Mouse (Mus musculus) limb, embryonic 12.5 days (tissue): ENCODE measurements around the gene Gm10188. TPM values are rescaled to one million over a fixed set of nuclear protein-coding genes. Genes with fewer than 3 reads are reported as not detected.

Source experiments
- ATAC-seq: fragments of 200-750 bp; cut with Nextera tagmentation; 2 replicates; pipeline ENCODE4 v1.8.0; 2017; ENCODE audit warnings: low read depth, moderate TSS enrichment; ENCODE audit not compliant: insufficient number of reproducible peaks, insufficient read depth, low FRiP score, low TSS enrichment
- H3K27ac ChIP-seq: fragments of 300-500 bp; sonication (generic); 2 replicates; pipeline ENCODE4 v1.5.1; 2016; ENCODE audit warnings: mild to moderate bottlenecking, moderate library complexity
- H3K27me3 ChIP-seq: fragments of 300-500 bp; sonication (generic); 2 replicates; pipeline ENCODE4 v1.6.1; 2016; ENCODE audit warnings: mild to moderate bottlenecking, moderate library complexity
- H3K36me3 ChIP-seq: fragments of 300-500 bp; sonication (generic); 2 replicates; pipeline ENCODE4 v1.6.1; 2016; ENCODE audit warnings: mild to moderate bottlenecking, moderate library complexity
- H3K4me1 ChIP-seq: fragments of 300-500 bp; sonication (generic); replicated peaks from 2 replicates; pipeline ENCODE4 v1.6.1; 2016
- H3K4me2 ChIP-seq: fragments of 300-500 bp; sonication (generic); 2 replicates; pipeline ENCODE4 v1.6.1; 2016; ENCODE audit warnings: mild to moderate bottlenecking, moderate library complexity
- H3K4me3 ChIP-seq: fragments of 300-500 bp; sonication (generic); replicated peaks from 2 replicates; pipeline ENCODE4 v1.5.1; 2016; ENCODE audit warnings: mild to moderate bottlenecking
- H3K9ac ChIP-seq: fragments of 300-500 bp; sonication (generic); replicated peaks from 2 replicates; pipeline ENCODE4 v1.6.1; 2016; ENCODE audit warnings: mild to moderate bottlenecking, moderate library complexity
- H3K9me3 ChIP-seq: fragments of 300-500 bp; sonication (generic); 2 replicates; pipeline ENCODE4 v1.6.1; 2016; ENCODE audit warnings: mild to moderate bottlenecking, moderate library complexity
- whole genome bisulfite sequencing: fragments of 180-500 bp; shearing (Covaris S2); methylation state at CpG from one replicate; pipeline ENCODE4 v1.1.7; 2016; 5-methylcytosine and 5-hydroxymethylcytosine counted together
- polyA plus RNA-seq: library from polyadenylated mRNA; unstranded; fragments of >200 nt; fragmentation: Nextera tagmentation; extraction: Ambion mirVana; gene quantifications from 2 replicates; pipeline ENCODE4 v1.2.1, GENCODE M21; 2016

The Gm10188 gene
- polyA plus RNA-seq, 1 experiment from 2014 or later, result not detected

DNA sequence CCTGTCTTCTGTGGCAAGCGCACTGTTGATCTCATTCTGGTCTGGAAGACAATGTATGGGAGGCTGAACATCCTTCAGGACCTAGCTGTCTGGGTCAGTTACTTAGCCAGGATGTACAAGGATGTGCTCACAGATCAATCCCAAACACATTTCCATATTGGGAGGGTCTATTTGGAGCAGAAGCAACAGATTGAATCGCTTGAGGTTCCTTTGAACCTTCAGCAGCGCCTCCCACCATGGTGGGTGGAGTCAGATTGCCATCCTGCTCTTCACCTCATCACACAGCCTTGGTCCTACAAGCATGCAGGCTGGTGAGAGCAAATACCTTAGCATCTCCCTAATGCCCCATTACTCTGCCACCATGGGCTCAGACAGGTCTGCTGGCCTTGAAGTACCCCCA lies 35.8 kb downstream of the Gm10188 start:
- no peak for ATAC-seq
- Histone ChIP-seq H3K4me1 (peaks cover 69% of the 10 kb centered on the region), H3K27ac (no peak overlapping the region), H3K36me3 (no peaks in the 10 kb centered on the region), H3K27me3 (peaks cover 80% of the 10 kb centered on the region), H3K4me3 (no peak overlapping the region), H3K9ac (no peak overlapping the region), H3K4me2 (no peak overlapping the region), H3K9me3 (no peaks in the 10 kb centered on the region)
- WGBS, result 64% methylated on average over 3 of the region's 3 CpGs

DNA sequence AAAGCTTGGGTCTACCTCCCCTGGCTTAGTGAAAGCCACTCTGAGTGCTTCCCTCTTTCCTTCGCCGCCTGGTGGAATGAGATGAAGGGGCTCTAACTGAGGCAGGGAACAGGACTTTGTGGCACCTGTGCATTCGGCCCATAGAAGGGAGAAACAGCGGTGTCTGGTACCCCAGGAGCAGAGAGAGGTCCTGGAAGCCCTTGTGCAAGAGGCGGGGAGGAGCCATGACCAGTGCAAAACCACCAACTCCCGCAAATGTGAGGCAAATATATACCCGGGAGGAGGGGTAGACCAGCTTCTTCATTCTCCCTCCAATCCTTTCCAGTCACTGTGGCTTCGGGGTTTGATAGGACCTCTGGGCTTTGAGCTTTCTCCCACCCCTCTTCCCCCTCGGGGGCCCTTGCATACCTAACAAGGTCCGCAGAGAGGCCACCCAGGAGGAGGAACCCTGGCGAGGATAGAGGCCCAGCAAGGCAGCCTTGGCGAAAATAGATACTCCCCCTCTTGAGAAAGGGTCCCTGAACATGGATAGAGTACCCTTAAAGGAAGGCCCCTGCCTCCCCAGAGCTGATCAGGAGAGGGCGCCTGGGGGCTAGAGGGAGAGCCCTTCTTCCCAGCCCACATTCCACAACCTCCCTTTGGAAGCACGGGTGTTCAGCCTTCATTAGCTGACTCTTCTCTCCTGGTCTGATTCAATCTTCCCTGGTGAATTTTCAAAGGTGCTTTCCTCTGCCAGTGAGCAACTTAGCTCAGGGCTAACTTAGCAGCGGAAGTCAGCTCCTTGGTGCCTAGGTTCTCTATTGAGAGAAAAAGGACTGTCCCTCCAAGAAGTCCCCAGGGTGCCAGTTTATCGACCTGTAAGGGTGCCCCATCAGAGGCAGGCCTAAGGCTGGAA lies 37.5 kb downstream of the Gm10188 start:
- H3K27me3 ChIP-seq, result peaks cover 88% of the 10 kb centered on the region
- peak overlapping the region; percentile 67; the same call in 1 of the 2 replicates for H3K9ac ChIP-seq
- no peaks in the 10 kb centered on the region for H3K36me3 ChIP-seq
- peaks cover 56% of the 10 kb centered on the region for H3K4me1 ChIP-seq
- peak overlapping the region; percentile 63 for H3K4me3 ChIP-seq
- no peak for ATAC-seq
- WGBS, result 7% methylated on average over 16 of the region's 16 CpGs
- no peaks in the 10 kb centered on the region for H3K9me3 ChIP-seq
- no peak overlapping the region for H3K27ac ChIP-seq
- H3K4me2 ChIP-seq, result peak overlapping the region; percentile 94

DNA sequence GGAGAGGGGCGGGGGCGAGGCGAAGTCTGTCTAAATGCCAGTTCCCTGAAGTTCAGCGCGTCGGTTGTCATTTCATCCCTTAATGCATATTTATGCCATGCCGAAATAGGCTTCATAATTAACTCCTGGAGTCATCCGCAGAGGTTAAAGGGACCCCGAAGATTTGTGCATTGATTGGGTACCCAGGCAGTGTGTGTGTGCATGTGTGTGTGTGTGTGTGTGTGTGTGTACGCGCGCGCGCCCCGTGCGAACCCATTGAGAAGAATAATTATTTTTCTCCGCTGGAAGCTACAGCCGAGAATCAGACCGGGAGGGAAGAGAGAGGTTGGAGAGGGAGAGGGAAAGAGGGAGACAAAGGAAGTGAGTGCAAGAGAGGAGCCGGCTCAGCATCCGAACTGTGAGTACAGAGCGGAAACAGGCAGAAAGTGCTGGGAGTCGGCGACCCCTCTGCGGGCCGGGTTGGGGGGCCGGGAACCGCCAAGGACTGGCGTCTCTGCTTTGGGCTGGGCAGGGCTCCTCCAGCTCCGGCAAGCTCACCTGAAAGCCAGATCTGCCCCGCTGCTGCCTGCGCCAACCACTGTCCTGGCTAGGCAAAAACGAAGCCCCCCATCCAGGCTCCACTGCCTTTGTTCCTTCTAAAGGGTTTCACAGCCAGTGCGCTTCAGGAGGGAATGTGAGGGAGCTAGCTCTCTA lies 38.3 kb downstream of the Gm10188 start, which contains the start of the genes Lemd1 and AC124108.1:
Gene Lemd1 (plus strand): TSS at position 339 of the 693 bp plus-strand sequence.
Gene AC124108.1 (plus strand): TSS at position 365 of the 693 bp plus-strand sequence.
- peak within 1 kb of the TSS; percentile 63 for H3K4me3 ChIP-seq
- peak within 1 kb of the TSS; percentile 94 for H3K4me2 ChIP-seq
- no peaks in the 10 kb centered on the region for H3K9me3 ChIP-seq
- H3K27ac ChIP-seq, result 0 out of 2 replicates have a peak within 1 kb of the TSS, but pooled peaks have one; percentile 35
- peak within 1 kb of the TSS; percentile 67 for H3K9ac ChIP-seq
- peaks cover 48% of the 10 kb centered on the region for H3K4me1 ChIP-seq
- no peak for ATAC-seq
- no peaks in the 10 kb centered on the region for H3K36me3 ChIP-seq
- H3K27me3 ChIP-seq, result peaks cover 85% of the 10 kb centered on the region
- 1% methylated on average over 34 of the region's 34 CpGs for WGBS

DNA sequence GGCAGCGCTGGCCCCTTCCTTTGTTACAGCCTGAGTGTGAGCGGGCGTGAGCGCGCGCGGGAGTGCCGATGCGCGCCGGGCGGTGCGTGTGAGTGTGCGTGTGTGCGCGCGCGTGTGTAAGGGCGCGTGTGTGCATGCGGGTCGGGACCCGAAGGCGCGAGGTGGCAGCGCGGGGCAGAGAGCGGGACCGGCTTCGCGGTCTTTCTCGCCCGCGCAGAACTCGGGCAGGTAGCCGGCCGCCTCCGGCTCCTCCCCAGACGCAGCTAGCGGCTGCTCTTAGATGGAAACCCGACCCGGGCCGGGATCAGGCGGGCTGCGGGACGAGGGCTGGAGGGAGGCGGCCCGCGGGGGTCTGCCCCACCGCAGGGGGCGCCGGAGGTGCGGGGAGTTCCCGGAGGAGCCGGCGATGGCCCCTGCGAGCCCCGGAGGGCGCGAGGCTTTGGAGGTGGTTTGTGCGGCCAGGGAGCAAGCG lies 38.9 kb downstream of the Gm10188 start:
- no peaks in the 10 kb centered on the region for H3K9me3 ChIP-seq
- H3K36me3 ChIP-seq, result no peaks in the 10 kb centered on the region
- H3K4me2 ChIP-seq, result peak overlapping the region; percentile 94
- peaks cover 82% of the 10 kb centered on the region for H3K27me3 ChIP-seq
- peak overlapping the region; percentile 63 for H3K4me3 ChIP-seq
- peak overlapping the region; percentile 67 for H3K9ac ChIP-seq
- WGBS, result under 1% methylated on average over 62 of the region's 62 CpGs
- 0 out of 2 replicates have a peak, but pooled peaks have one; percentile 23 for ATAC-seq
- H3K27ac ChIP-seq, result 0 out of 2 replicates have a peak overlapping the region, but pooled peaks have one; percentile 35
- peaks cover 42% of the 10 kb centered on the region for H3K4me1 ChIP-seq

DNA sequence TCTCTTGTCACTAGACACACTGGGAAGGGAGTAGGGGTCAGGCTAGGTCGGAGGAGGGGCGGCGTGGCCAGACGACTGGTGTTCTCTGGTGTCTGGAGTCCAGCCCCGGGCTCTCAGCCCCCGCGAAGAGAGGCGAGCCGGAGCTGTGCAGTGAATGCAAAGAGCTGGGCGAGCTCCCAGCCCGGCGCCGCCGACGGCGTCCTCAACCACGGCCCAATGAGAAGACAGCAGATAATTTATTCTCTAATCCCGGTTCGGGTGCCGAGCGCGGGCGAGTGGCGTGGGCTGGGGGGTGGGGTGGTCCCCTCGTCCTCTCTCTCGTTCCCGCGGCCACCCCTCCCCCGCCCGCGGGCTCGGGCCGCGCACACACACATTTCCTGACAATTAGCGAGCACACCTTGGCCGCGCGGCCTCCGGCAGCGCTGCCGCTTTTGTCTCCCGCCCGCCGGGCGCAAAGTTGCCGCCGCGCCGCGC lies 39.5 kb downstream of the Gm10188 start:
- H3K4me2 ChIP-seq, result peak overlapping the region; percentile 94
- H3K27me3 ChIP-seq, result peaks cover 78% of the 10 kb centered on the region
- H3K36me3 ChIP-seq, result no peaks in the 10 kb centered on the region
- H3K4me1 ChIP-seq, result peaks cover 37% of the 10 kb centered on the region
- H3K27ac ChIP-seq, result 0 out of 2 replicates have a peak overlapping the region, but pooled peaks have one; percentile 35
- WGBS, result under 1% methylated on average over 42 of the region's 50 CpGs
- H3K9me3 ChIP-seq, result no peaks in the 10 kb centered on the region
- H3K9ac ChIP-seq, result peak overlapping the region; percentile 67
- peak; percentile 45; the same call in 1 of the 2 replicates for ATAC-seq
- H3K4me3 ChIP-seq, result peak overlapping the region; percentile 63

DNA sequence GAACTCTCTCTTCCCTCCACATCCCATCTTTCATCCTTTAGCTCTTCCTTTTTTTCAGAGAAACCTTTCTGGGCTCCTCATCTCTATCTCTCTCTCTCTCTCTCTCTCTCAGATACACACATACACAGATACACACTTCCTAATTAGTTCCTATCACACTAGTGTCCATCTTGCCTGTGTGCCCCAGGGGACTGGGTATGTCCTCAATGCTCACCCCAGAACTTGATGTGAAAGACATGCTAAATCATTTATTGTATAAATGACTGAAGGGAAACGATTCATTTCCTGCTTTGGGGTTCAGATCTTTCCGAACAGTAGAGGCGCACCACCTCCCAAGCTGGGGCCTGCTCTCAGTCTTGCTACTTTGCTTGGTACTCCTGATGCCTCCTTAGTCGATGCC lies 40.3 kb downstream of the Gm10188 start:
- no peak overlapping the region for H3K9ac ChIP-seq
- no peaks in the 10 kb centered on the region for H3K36me3 ChIP-seq
- H3K4me3 ChIP-seq, result no peak overlapping the region
- WGBS, result 50% methylated on average over 4 of the region's 4 CpGs
- H3K27me3 ChIP-seq, result peaks cover 75% of the 10 kb centered on the region
- H3K27ac ChIP-seq, result no peak overlapping the region
- peaks cover 28% of the 10 kb centered on the region for H3K4me1 ChIP-seq
- ATAC-seq, result no peak
- no peaks in the 10 kb centered on the region for H3K9me3 ChIP-seq
- H3K4me2 ChIP-seq, result no peak overlapping the region

DNA sequence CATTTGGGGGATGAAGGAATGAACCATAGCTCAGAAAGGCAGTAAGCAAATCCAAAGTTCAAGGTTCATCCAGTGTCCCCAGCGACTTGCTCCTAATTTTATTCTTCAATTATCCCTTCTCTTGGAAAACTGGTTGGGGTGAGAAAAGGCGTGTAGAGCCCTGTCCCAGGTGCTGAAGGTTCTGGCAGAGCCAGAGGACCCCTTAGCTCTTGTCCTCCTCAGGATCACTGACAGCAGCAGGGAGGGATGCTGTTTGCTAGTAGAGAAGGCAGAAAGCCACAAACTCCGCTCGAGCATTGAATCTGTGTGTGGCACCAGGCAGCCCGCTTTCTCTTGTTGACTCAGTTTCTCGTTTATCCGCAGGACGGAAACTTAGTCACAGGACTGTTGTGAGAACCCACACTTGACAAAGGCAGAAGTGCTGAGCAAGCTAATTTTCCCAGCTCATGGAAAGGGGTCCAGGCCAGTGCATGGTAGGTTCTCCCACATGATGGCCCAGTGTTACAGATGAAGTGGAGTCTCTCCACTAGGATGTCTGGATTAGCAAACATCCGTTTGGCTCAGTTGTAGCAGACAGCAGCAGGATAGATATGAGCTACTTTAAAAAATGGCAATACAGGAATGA lies 41.0 kb downstream of the Gm10188 start:
- Histone ChIP-seq H3K9me3 (no peaks in the 10 kb centered on the region), H3K9ac (no peak overlapping the region), H3K4me3 (no peak overlapping the region), H3K4me1 (peaks cover 32% of the 10 kb centered on the region), H3K27ac (no peak overlapping the region), H3K36me3 (no peaks in the 10 kb centered on the region), H3K4me2 (no peak overlapping the region), H3K27me3 (peaks cover 68% of the 10 kb centered on the region)
- WGBS, result 35% methylated on average over 9 of the region's 9 CpGs
- ATAC-seq, result no peak

DNA sequence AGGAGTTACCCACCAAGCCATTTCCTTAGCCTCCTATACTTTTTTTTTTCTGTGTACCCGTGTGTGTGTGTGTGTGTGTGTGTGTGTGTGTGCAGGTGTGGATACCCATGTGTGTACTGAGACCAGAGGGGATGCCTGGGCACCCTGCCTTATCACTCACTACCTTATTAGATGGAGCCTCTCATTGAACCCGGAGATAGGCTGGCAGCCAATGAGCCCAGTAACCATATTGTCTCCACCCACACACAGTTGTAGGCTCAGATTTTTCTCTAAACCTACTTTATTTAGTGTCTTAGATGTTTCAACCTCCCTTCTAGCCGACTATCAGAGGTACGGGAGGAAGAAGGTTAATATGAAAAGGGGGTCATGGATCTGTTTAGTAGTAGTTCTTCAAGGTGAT lies 43.3 kb downstream of the Gm10188 start:
- H3K4me3 ChIP-seq, result no peak overlapping the region
- ATAC-seq, result no peak
- peaks cover 17% of the 10 kb centered on the region for H3K4me1 ChIP-seq
- H3K4me2 ChIP-seq, result no peak overlapping the region
- H3K9me3 ChIP-seq, result no peaks in the 10 kb centered on the region
- H3K36me3 ChIP-seq, result no peaks in the 10 kb centered on the region
- WGBS, result 79% methylated on average over 4 of the region's 4 CpGs
- no peak overlapping the region for H3K27ac ChIP-seq
- H3K9ac ChIP-seq, result no peak overlapping the region
- H3K27me3 ChIP-seq, result peaks cover 50% of the 10 kb centered on the region
